Mouse (Mus musculus): ENCODE data around the gene Akr1e1.
"Not testable (repeated sequence)": the region's sequence is repeated elsewhere in the genome, so short reads cannot be mapped to it uniquely, and the experiment has no call there.

The Akr1e1 gene

GRCm38 (mm10) chr13:4608961-4609409 is at the start of gene Akr1e1:
Akr1e1 (minus strand) TSS chr13:4609174.
- peak; percentile 64 for DNase-seq

- DNase-seq, result no peak
These were observed 49.4 kb upstream of the Akr1e1 start for GRCm38 (mm10) chr13:4658346-4658745.

GRCm38 (mm10) chr13:4656277-4657146 is 47.5 kb upstream of the Akr1e1 start:
- no peak for DNase-seq

- no peak for DNase-seq
These were observed 41.2 kb upstream of the Akr1e1 start for GRCm38 (mm10) chr13:4650190-4650589.

- DNase-seq, result no peak
These were observed 36.3 kb upstream of the Akr1e1 start for GRCm38 (mm10) chr13:4645248-4645647.

GRCm38 (mm10) chr13:4610902-4611301 is 1.9 kb upstream of the Akr1e1 start:
- DNase-seq, result no peak

- no peak for DNase-seq
These were observed 444 bp downstream of the Akr1e1 start for GRCm38 (mm10) chr13:4608530-4608929.

- DNase-seq, result no peak
These were observed 2.2 kb downstream of the Akr1e1 start for GRCm38 (mm10) chr13:4606821-4607220.

- DNase-seq, result not testable (repeated sequence)
These were observed 5.5 kb downstream of the Akr1e1 start for GRCm38 (mm10) chr13:4603431-4603830.

GRCm38 (mm10) chr13:4576921-4577320 is 32.1 kb downstream of the Akr1e1 start:
- no peak for DNase-seq

- no peak for DNase-seq
These were observed 35.1 kb downstream of the Akr1e1 start, which contains the start of gene Akr1c21 for GRCm38 (mm10) chr13:4573871-4574270. Akr1c21 (plus strand) TSS chr13:4574075.

GRCm38 (mm10) chr13:4565996-4566395 is 43.0 kb downstream of the Akr1e1 start:
- no peak for DNase-seq

GRCm38 (mm10) chr13:4560500-4560899 is 48.5 kb downstream of the Akr1e1 start:
- no peak for DNase-seq

- DNase-seq, result no peak
These were observed 49.8 kb downstream of the Akr1e1 start for GRCm38 (mm10) chr13:4559143-4559542.

Data from thymus, postnatal 4 days (tissue).